Mouse (Mus musculus) left cerebral cortex, postnatal 4 days (tissue): ENCODE measurements around the gene Aebp2. TPM values are rescaled to one million over a fixed set of nuclear protein-coding genes. Genes with fewer than 3 reads are reported as not detected.

ENCODE experiments used
- DNase-seq: peaks from one replicate; pipeline ENCODE4 v3.0.0-alpha.2; 2022
- intact Hi-C: fragments of 180-260 bp; cut with DNase I; formaldehyde crosslinking; loops from one replicate; pipeline ENCODE4 v1.15.1; 2025
- total RNA-seq, 2 experiments: library from RNA; stranded (reverse); gene quantifications; 2 replicates each; pipeline ENCODE4 v1.2.3; 2021

The Aebp2 gene
- total RNA-seq, 2 experiments from 2014 or later: 42.3 to 42.8 TPM

GRCm38 (mm10) chr6:140689617-140690404 is 67.3 kb downstream of the Aebp2 start:
- intact Hi-C loops: no loop called here
- DNase-seq: no peak

- intact Hi-C loops: no loop called here
- DNase-seq: no peak
Observed at GRCm38 (mm10) chr6:140692160-140692559, 69.7 kb downstream of the Aebp2 start.

GRCm38 (mm10) chr6:140696192-140696879 is 73.9 kb downstream of the Aebp2 start:
- intact Hi-C loops: loop anchor here (5.0 kb wide), 1 partner anchor 724 kb away; no protein-coding TSS in a partner anchor
- DNase-seq: no peak

- DNase-seq: peak; percentile 78
- intact Hi-C loops: loop anchor here (5.0 kb wide), 1 partner anchor 726 kb away; no protein-coding TSS in a partner anchor
Observed at GRCm38 (mm10) chr6:140697994-140698393, 75.5 kb downstream of the Aebp2 start.

- DNase-seq: no peak
- intact Hi-C loops: loop anchor here (5.0 kb wide), 1 partner anchor 726 kb away; no protein-coding TSS in a partner anchor
Observed at GRCm38 (mm10) chr6:140698596-140698995, 76.1 kb downstream of the Aebp2 start.

- no peak for DNase-seq
- intact Hi-C loops: no loop called here
Observed at GRCm38 (mm10) chr6:140701259-140701658, 78.8 kb downstream of the Aebp2 start.

- DNase-seq: no peak
- intact Hi-C loops: no loop called here
Observed at GRCm38 (mm10) chr6:140705132-140705531, 82.7 kb downstream of the Aebp2 start.

- no peak for DNase-seq
- intact Hi-C loops: no loop called here
Observed at GRCm38 (mm10) chr6:140706056-140706455, 83.6 kb downstream of the Aebp2 start.

- intact Hi-C loops: no loop called here
Observed at GRCm38 (mm10) chr6:140708059-140708458, 85.6 kb downstream of the Aebp2 start.

GRCm38 (mm10) chr6:140709415-140710107 is 87.1 kb downstream of the Aebp2 start:
- intact Hi-C loops: no loop called here
- DNase-seq: no peak

More at GRCm38 (mm10) chr6:140708059-140708458, 85.6 kb downstream of the Aebp2 start:
- no peak for DNase-seq

GRCm38 (mm10) chr6:140712754-140713153 is 90.3 kb downstream of the Aebp2 start:
- DNase-seq: peak; percentile 71
- intact Hi-C loops: no loop called here

- intact Hi-C loops: loop anchor here (5.0 kb wide), 1 partner anchor 862 kb away; no protein-coding TSS in a partner anchor
- DNase-seq: peak; percentile 83
Observed at GRCm38 (mm10) chr6:140714905-140715365, 92.5 kb downstream of the Aebp2 start.

GRCm38 (mm10) chr6:140722058-140722457 is 99.6 kb downstream of the Aebp2 start:
- intact Hi-C loops: no loop called here

More at GRCm38 (mm10) chr6:140722058-140722457, 99.6 kb downstream of the Aebp2 start:
- DNase-seq: no peak

Other genes starting within 250 kb of the Aebp2 start
- 10 to 100 TPM; 82.0 to 94.6 TPM for gene Plekha5, start 198.6 kb upstream of the Aebp2 start, total RNA-seq
- not detected for gene Gm11077, start 106.6 kb downstream of the Aebp2 start, total RNA-seq